In genomic region chrX:94635961-94636563, GRCm38 (mm10) we compare ENCODE assay signal across 8 mouse cellular contexts. TPM values are rescaled to one million over a fixed set of nuclear protein-coding genes. Genes with fewer than 3 reads are reported as not detected.
DNase-seq lines count a peak whose midpoint lies in the region; ATAC-seq and TF ChIP-seq lines count a peak whose summit lies in the region.

Gene Gspt2 (plus strand): TSS chrX:94636069.

- TF ChIP-seq CTCF in liver, postnatal 0 days (IDR thresholded peaks at IDR 0.05; ENCODE audit: low read depth), result no peak

- no peak within 1 kb of the TSS for H3K27ac ChIP-seq in ES-E14 (ENCODE audit: insufficient read depth, low read depth, low read length, poor library complexity, severe bottlenecking)
- no peak within 1 kb of the TSS for H3K27ac ChIP-seq in brown adipose tissue, adult 24 weeks (replicated peaks; ENCODE audit: low read depth, low read length)
- H3K27ac ChIP-seq in forebrain, embryonic 12.5 days, result peak within 1 kb of the TSS; percentile 68; the same call in 1 of the 2 replicates
- no peak within 1 kb of the TSS for H3K27ac ChIP-seq in liver, postnatal 0 days (ENCODE audit: low read depth)
- peak within 1 kb of the TSS; percentile 69 for H3K27ac ChIP-seq in neural tube, embryonic 14.5 days (ENCODE audit: low read depth, low read length)

- no peak for TF ChIP-seq EP300 in liver, postnatal 0 days (IDR thresholded peaks at IDR 0.05; ENCODE audit: low read depth)

- no peaks in the 10 kb centered on the region for H3K4me1 ChIP-seq in ES-E14 (ENCODE audit: control insufficient read depth in 2 of 2, insufficient read depth in 2 of 2, low read length in 2 of 2, poor library complexity in 1 of 2)
- H3K4me1 ChIP-seq in brown adipose tissue, adult 24 weeks (ENCODE audit: control insufficient read depth, insufficient read depth, insufficient read length, low read length), result peaks cover 3% of the 10 kb centered on the region; the same call in 1 of the 2 replicates
- H3K4me1 ChIP-seq in forebrain, embryonic 12.5 days, result peaks cover 12% of the 10 kb centered on the region
- no peaks in the 10 kb centered on the region for H3K4me1 ChIP-seq in liver, postnatal 0 days (ENCODE audit: insufficient read depth)
- no peaks in the 10 kb centered on the region for H3K4me1 ChIP-seq in neural tube, embryonic 14.5 days (ENCODE audit: control insufficient read depth, insufficient read depth, low read length)

- H3K4me3 ChIP-seq in ES-E14 (ENCODE audit: insufficient read depth in 1 of 2, low read depth in 1 of 2, low read length in 2 of 2, poor library complexity in 1 of 2, severe bottlenecking in 1 of 2), result peak within 1 kb of the TSS; percentile 77 to 96
- H3K4me3 ChIP-seq in brown adipose tissue, adult 24 weeks (ENCODE audit: insufficient read depth, low read depth, low read length), result peak within 1 kb of the TSS; percentile 86
- peak within 1 kb of the TSS; percentile 59 for H3K4me3 ChIP-seq in forebrain, embryonic 12.5 days (replicated peaks)
- peak within 1 kb of the TSS; percentile 54 for H3K4me3 ChIP-seq in liver, postnatal 0 days (ENCODE audit: low read depth, low read length)
- H3K4me3 ChIP-seq in neural tube, embryonic 14.5 days (ENCODE audit: low read depth, low read length), result peak within 1 kb of the TSS; percentile 56

- no peaks in the 10 kb centered on the region for H3K36me3 ChIP-seq in ES-E14 (ENCODE audit: control insufficient read depth, insufficient read depth, low read length, poor library complexity, severe bottlenecking)
- H3K36me3 ChIP-seq in forebrain, embryonic 12.5 days (replicated peaks), result no peaks in the 10 kb centered on the region
- no peaks in the 10 kb centered on the region for H3K36me3 ChIP-seq in liver, postnatal 0 days (replicated peaks; ENCODE audit: insufficient read depth, low read length)
- no peaks in the 10 kb centered on the region for H3K36me3 ChIP-seq in neural tube, embryonic 14.5 days (ENCODE audit: control insufficient read depth, insufficient read depth, low read length)

- peaks cover 19% of the 10 kb centered on the region; the same call in 1 of the 2 replicates for H3K27me3 ChIP-seq in forebrain, embryonic 12.5 days
- H3K27me3 ChIP-seq in liver, postnatal 0 days (ENCODE audit: insufficient read depth, low read length), result peaks cover 23% of the 10 kb centered on the region; the same call in 1 of the 2 replicates
- no peaks in the 10 kb centered on the region for H3K27me3 ChIP-seq in neural tube, embryonic 14.5 days (ENCODE audit: control insufficient read depth, insufficient read depth, low read length)

- intact Hi-C loops in heart, postnatal 10 days (cut with DNase I), result no loop called here

- in situ Hi-C loops in ES-E14 (cut with MboI; ENCODE audit: low sequenced_read_pairs in 2 of 2, unreplicated experiment in 2 of 2), result no loop called here

- peak within 1 kb of the TSS; percentile 55 for H3K4me2 ChIP-seq in forebrain, embryonic 12.5 days
- H3K4me2 ChIP-seq in liver, postnatal 0 days (ENCODE audit: low read depth, low read length), result peak within 1 kb of the TSS; percentile 71
- H3K4me2 ChIP-seq in neural tube, embryonic 14.5 days (ENCODE audit: low read depth, low read length), result peak within 1 kb of the TSS; percentile 49

- no peaks in the 10 kb centered on the region for H3K9me3 ChIP-seq in ES-E14 (ENCODE audit: control insufficient read depth, insufficient read depth, low read depth, low read length)
- H3K9me3 ChIP-seq in forebrain, embryonic 12.5 days, result no peaks in the 10 kb centered on the region
- no peaks in the 10 kb centered on the region for H3K9me3 ChIP-seq in liver, postnatal 0 days (ENCODE audit: low read length)
- H3K9me3 ChIP-seq in neural tube, embryonic 14.5 days (ENCODE audit: control insufficient read depth, low read length), result no peaks in the 10 kb centered on the region

- WGBS in forebrain, embryonic 12.5 days, result 17% methylated on average over 50 of the region's 53 CpGs
- WGBS in liver, postnatal 0 days (ENCODE audit: insufficient replicate concordance), result 16% methylated on average over 53 of the region's 53 CpGs
- 12% methylated on average over 52 of the region's 53 CpGs for WGBS in neural tube, embryonic 14.5 days

- peak; percentile 89 for ATAC-seq in forebrain, embryonic 12.5 days (ENCODE audit: low FRiP score)
- peak; percentile 86 for ATAC-seq in liver, postnatal 0 days
- ATAC-seq in neural tube, embryonic 14.5 days (ENCODE audit: low read depth), result peak; percentile 96
- no peak for ATAC-seq in inflammation-experienced regulatory T-cells, adult 6 months

- peak; percentile 46 for DNase-seq in ES-E14 (ENCODE audit: low read depth, low spot score)
- DNase-seq in heart, postnatal 10 days, result peak; percentile 13 to 40
- peak; percentile 48 to 67 for DNase-seq in kidney, postnatal 4 days
- DNase-seq in liver, postnatal 0 days, result peak; percentile 50

- H3K9ac ChIP-seq in ES-E14 (ENCODE audit: insufficient read depth, low read depth, low read length, poor library complexity, severe bottlenecking), result peak within 1 kb of the TSS; percentile 75
- H3K9ac ChIP-seq in forebrain, embryonic 12.5 days, result peak within 1 kb of the TSS; percentile 63
- peak within 1 kb of the TSS; percentile 57 for H3K9ac ChIP-seq in liver, postnatal 0 days (replicated peaks)
- H3K9ac ChIP-seq in neural tube, embryonic 14.5 days (replicated peaks; ENCODE audit: low read depth, low read length), result peak within 1 kb of the TSS; percentile 62

TF ChIP-seq in ES-E14, 5 proteins besides CTCF, POLR2A, EP300 and RAD21:
- TF ChIP-seq ZNF384 (IDR thresholded peaks at IDR 0.05; ENCODE audit: low read depth, low read length), result no peak
- TF ChIP-seq MAFK (IDR thresholded peaks at IDR 0.05; ENCODE audit: insufficient read depth, low read depth, low read length), result no peak

RNA-seq across cellular contexts. Expression of gene Gspt2, which starts in this region (rescaled TPM):
- total RNA-seq in ES-E14 (2012; rRNA removed), result 5.6 and 7.0 TPM in 2 replicates
- 2.9 and 3.5 TPM in 2 replicates for polyA plus RNA-seq in brown adipose tissue, adult 24 weeks (2012; ENCODE audit: insufficient read depth, insufficient read length, missing spikeins)
- 11.4 and 12.4 TPM in 2 replicates for polyA plus RNA-seq in forebrain, embryonic 12.5 days (2016; fragmentation: Nextera tagmentation; extraction: Ambion mirVana)
- 1 to 10 TPM; 1.2 to 1.4 TPM for total RNA-seq in heart, postnatal 10 days (2021)
- polyA plus RNA-seq in liver, postnatal 0 days (2015; fragmentation: Nextera tagmentation; extraction: Ambion mirVana), result 0.96 and 1.3 TPM in 2 replicates
- 22.3 and 22.7 TPM in 2 replicates for polyA plus RNA-seq in neural tube, embryonic 14.5 days (2014; fragmentation: Nextera tagmentation; extraction: Ambion mirVana)
- under 1 TPM in 1 of 3 experiments, not detected in 2; 0.68 TPM for polyA plus RNA-seq in inflammation-experienced regulatory T-cells, adult 6 months (2017; shearing (Covaris generic))

Comparison
In these comparisons a context has a peak if more than half of its experiments do, and no peak if none do; other contexts are left out.
1. H3K27ac ChIP-seq: peak in forebrain, embryonic 12.5 days (single experiment) and neural tube, embryonic 14.5 days (single experiment); none in ES-E14 (single experiment), brown adipose tissue, adult 24 weeks (single experiment) and liver, postnatal 0 days (single experiment).
2. Peak in every context shown above with its lines, with median percentiles within 50 percentile points of each other: DNase-seq, H3K4me3 ChIP-seq, H3K9ac ChIP-seq and H3K4me2 ChIP-seq.